Mouse (Mus musculus): ENCODE results near the gene Syce2.

Syce2 gene

GRCm38 (mm10) chr8:84928456-84929306 lies 56.8 kb downstream of the Syce2 start:
- DNase-seq (ENCODE audit: low spot score in 2 of 2), result peak in 1 of 2 experiments; percentile 57

DNA sequence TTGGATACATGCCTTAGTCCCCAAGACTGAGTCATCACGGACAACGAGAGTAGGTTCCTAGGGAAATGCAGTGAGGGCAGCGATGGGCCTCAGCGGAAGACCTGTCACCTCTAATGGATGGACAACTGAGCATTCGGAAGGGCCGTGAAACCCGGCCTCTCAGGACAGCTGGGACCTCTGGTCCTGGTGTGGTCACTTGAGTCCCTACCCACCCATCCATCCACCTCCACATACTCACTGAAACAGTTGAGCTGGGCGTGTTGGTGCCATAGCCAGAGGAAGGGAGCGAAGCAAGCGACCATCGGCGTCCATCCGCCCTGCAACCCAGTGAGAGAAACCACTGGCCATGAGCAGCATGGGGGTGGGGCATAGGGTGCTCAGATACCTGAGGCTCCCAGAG lies 58.7 kb downstream of the Syce2 start:
- no peak for DNase-seq (ENCODE audit: low spot score in 2 of 2)

GRCm38 (mm10) chr8:84933767-84934559 lies 62.1 kb downstream of the Syce2 start:
- DNase-seq (ENCODE audit: low spot score in 2 of 2), result no peak

DNA sequence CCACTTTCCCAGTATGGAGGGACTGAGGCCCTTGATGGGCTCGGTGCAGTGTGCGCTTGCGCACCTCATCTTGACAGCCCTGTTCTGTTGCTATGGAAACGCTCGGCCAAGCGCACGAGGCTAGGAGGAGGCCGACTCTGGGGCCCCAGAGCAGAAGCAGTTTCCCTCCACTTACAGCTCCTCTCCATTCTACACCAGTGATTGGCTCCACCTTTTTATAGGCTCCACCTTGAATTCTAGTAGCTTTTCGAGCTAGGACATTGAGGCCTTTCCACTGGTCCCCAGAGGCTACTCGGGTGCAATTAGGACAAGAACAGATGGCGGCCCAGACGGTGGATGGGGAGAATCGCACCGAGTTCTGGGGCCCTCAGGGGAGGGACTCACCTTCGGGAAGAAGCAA lies 62.9 kb downstream of the Syce2 start:
- DNase-seq (ENCODE audit: low spot score in 2 of 2), result no peak

- no peak for DNase-seq (ENCODE audit: low spot score in 2 of 2)
Observed at GRCm38 (mm10) chr8:84935489-84935888, 63.6 kb downstream of the Syce2 start.

- no peak for DNase-seq (ENCODE audit: low spot score in 2 of 2)
Observed at GRCm38 (mm10) chr8:84936041-84936961, 64.4 kb downstream of the Syce2 start.

- DNase-seq (ENCODE audit: low spot score in 2 of 2), result no peak
Observed at GRCm38 (mm10) chr8:84936962-84937546, 65.1 kb downstream of the Syce2 start, which contains the start of gene Mast1. Mast1 (minus strand) TSS chr8:84937359.

Measured in urinary bladder, adult 18-20 months (tissue).